Mouse (Mus musculus) adrenal gland, adult (tissue): ENCODE measurements around the gene Gm42906.
A peak's percentile ranks its signal among the peaks of the same experiment; 100 is the strongest.

ENCODE experiments used
- DNase-seq, 2 experiments: peaks; one replicate each; pipeline ENCODE4 v3.0.0; 2022 to 2023; ENCODE audit warnings: low spot score in 1 of 2; ENCODE audit not compliant: inconsistent age in 2 of 2

The Gm42906 gene

DNA sequence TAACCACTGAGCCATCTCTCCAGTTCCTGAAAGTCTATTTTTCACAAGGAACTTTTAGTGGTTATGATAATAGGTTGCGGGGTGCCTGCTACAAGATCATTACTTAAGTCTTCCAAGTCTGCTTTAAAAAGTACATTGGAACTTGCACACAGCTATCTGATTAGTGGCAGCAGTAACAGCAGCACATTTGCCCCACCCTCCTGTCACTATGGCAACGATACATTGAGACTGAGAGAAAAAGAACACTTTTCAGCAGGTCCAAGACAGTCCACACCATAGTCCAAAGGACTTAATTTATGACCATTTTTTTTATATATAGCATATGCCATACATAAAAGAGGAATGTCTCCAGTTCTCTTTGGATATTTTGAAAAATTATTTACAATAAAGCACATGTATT is 181.7 kb downstream of the Gm42906 start:
- DNase-seq: no peak

DNA sequence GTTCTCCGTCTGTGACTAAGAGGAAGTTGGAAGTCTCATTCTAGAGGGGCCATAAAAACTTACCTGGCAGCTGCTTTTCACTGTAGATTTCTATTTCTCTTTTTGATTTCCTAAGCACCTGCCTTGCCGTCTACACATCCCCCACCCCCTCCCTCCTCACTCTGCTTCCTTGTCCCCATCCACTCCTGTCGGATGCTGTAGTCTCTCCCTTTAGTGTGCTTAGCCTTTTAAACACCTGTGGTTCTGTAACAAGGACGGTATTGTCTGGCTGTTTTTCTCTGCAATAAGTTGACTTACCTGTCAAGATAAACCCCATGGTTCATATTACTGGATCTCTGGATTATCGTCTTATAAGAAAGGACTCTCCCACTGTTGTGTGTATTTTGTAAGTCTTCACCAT is 182.4 kb downstream of the Gm42906 start:
- no peak for DNase-seq

DNA sequence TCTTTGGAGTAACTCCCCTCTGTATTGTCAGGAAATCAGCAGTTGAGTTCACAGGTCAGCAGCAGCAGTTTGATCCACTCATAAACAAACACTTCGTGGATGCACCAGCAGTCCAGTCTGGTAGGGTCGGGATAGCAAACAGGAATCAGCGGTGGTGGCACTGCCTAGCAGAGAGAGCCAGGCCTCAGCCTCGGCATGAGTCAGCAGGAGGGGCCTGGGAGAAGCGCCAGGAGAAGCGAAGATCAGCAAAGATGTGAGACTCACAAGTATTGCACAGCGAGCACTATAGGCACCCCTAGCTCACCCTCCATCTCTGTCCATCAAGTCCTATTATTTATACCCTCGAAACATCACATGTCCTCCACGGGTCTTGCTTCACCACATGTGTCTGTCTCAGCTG is 189.2 kb downstream of the Gm42906 start:
- DNase-seq: no peak

DNA sequence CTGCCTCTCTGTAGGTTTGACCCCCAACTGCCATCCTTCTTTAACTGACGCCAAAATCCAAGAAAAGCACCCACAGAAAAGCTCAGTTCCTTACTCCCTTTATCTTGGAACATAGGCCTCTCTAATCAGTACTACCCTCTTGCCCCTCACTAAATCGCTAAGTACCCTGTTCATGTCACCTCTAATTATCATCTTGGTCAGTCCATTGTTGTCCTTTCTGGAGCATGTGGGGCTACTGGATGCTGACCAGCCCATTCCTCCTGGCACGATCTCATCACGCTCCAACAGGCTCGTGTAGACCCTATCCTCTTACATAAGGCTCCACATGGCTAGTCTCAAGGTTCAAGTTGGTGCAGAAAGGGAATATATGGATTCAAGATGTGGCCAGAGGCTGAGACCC is 191.6 kb downstream of the Gm42906 start:
- no peak for DNase-seq

DNA sequence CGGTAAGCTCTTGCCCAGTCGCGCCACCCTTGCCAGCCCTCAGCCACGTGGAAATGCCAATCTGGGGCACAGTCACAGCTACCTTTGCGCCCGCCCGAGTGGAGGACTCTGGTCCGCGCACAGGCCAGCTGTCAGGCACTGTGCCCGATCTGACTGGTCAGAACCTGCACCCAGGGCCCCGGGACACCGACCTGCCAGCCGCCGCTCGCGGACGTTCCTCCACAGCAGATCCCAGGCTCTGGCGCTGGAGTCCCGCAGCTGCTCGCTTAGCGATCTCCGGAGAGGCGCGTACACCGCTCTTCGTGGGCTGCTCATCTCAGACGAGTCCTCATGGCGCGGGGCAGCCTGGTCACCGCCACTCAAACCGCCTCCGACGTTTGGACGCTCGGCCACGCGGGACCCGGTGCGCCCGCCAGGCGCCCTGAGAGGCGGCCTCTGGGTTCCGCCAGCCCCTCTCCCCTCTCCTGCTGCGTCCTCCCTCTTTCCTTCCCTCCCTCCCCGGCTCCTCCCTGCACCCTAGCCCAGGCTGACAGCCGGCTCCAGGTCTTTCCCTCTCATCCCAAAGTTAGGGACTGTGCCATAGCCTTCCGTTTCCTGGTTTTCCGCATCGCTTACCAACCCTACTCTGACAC is 194.4 kb downstream of the Gm42906 start, which contains the start of gene Stard13:
Gene Stard13 (minus strand): TSS at position 437 of the 632 bp plus-strand sequence.
- DNase-seq: peak; percentile 32 to 74

DNA sequence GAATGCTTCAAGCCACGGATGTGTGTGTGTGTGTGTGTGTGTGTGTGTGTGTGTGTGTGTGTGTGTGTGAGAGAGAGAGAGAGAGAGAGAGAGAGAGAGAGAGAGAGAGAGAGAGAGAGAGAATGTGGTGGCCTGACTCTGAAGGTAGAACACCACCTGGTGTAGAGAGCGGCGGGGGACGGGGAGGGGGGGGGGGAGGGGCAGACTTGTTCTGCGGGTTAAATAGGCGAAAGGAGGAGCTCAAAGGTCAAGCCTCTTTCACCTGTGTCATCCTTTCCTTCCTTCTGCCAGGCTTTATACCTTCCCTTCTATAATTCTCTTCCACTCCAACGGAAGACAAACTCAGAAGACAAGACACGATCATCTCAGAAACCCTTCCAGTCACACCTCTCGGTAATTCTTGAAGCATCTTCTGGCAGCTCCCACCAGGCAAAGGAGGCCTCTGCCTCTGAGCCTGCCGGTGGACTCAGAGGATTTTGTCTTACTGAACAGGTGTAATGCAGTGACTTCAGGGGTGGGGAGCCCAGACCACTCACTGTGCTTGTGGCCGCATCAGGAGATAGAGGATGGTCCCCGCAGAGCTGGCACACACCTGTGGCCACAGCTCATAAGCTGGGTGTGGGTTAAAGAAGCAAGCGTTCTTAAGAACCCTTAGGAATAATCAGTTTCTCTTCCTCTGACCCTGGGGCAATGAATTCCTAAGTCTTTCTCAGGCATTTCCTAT is 195.2 kb downstream of the Gm42906 start:
- no peak for DNase-seq

DNA sequence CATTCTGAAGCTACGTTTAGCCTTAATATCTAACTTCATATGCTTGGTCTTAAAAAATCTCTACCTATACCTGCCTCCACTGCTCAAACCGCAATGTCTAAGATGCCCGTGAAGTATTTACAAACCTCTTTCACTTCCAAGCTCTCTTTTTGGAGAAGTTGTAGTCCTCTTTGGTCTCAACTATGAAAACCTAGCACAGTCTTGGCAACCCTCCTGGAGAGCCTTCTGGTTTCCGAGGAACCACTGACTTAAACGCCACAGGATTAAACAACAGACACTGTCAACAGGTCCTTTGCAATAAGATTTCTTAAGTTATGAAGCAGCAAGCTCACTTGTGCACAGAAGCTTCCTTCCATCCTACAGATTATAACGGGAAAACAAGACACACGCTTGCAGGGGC is 196.1 kb downstream of the Gm42906 start:
- DNase-seq: no peak

DNA sequence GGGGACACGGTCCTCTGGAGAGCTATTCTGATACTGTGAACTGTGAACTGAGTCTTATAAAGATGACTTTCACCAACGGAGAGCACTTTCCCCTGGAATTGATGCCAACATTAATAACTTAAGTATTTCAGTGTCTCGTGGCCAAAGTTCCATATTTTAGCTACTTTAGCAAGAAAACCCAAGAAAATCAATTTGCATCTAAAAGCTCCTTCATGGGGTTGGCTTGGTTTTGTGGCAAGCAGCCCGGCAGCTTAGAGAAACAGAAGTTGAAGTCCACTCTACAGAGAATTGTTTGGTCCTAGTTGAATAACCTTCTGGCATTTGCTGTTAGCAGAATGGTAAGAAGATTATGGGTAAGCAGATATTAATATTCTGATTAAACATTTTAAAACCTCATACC is 196.6 kb downstream of the Gm42906 start:
- DNase-seq: peak in 1 of 2 experiments; percentile 45

DNA sequence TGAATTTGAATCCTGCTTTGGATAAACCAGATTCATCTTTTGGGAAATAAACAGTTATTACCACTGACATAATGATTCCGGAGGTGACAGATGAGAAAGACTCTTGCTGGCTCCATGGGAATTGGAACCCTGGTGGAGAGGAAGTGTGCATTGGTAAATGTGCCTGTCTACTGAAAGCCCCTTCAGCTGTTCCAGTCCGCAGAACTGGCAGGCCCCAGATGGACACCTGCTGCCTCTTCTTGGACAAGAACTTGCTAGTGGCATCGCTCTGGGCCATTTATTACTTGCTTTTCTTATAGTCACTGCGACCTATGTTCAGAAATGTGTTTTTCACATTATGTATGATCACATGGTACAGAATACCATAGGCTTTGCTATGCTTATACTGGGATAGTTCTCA is 197.5 kb downstream of the Gm42906 start:
- no peak for DNase-seq

DNA sequence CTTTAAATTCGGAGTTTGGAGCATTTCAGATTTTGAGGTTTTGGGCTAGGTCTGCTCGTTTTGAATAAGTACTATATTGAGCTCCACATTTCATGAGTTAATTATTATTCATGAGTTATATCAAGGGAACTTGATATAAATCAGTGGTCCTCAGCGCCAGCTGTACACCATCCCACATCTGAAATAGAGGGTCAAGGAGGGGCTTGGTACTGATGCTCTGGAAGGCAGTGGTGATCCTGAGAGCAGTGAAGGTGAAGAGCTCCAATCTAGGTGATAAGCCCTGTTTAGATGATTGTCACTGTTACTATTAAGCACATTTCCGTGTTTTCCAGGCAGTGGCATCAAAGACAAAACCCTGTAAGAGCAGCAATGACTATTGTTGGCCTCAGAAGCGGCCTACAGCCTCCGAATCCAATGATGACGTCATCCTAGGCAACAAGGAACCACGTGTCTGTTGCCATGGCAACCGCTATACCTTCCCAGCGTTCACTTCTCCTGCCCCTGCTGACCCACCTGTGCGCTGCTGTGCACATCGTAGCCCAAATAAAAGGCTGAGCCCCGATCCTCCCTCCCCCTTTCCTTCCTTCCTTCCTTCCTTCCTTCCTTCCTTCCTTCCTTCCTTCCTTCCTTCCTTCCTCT is 199.5 kb downstream of the Gm42906 start:
- DNase-seq: no peak

DNA sequence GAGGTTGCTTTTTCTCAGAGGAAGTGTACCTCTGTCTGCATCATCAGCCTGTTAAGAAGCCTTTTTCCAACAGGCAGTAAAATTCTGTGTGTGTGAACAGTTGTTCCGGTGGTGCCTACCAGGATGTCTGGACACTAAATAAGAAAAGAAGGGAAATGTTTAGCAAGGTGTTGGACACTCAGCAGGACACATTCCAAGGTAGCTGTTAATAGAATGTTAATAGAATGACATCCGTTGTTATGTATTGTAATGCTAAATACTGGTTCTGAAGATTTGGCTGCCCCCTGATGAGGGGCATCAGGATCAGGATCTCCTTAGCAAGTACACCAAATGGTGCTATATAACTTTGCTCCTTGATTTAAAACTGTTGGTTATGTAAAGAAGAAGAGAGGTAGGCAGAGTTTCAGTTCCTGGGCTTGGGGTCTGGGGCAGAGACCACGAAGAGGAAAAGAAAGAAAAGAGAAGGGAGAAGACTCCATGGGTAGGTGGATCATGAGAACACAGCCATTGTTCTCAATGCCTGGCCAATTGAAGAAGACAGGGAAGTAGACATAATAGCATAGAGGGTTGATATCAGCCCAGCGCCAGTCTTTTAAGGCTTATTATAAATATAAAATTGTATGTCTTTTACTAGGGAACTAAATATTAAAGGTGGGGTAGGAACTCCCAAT is 204.1 kb downstream of the Gm42906 start:
- DNase-seq: no peak

DNA sequence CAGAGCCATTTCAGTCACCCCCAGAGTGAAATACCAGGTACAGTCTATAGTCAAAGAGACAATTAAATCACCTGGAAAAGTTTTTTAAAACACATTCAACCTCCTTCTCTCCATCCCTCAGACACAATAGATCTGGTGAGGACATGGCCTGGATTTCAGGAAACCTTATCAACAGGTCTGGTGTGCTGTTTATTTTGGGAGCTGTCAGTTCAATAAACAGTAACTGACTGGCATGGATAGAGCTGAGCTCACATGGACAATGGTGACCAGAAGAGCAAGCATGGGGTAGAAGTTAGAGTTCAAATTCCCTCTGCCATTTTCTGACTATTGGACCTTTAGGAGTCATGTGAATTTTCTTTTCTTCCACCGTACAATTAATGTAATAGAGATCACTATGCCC is 205.2 kb downstream of the Gm42906 start:
- no peak for DNase-seq

DNA sequence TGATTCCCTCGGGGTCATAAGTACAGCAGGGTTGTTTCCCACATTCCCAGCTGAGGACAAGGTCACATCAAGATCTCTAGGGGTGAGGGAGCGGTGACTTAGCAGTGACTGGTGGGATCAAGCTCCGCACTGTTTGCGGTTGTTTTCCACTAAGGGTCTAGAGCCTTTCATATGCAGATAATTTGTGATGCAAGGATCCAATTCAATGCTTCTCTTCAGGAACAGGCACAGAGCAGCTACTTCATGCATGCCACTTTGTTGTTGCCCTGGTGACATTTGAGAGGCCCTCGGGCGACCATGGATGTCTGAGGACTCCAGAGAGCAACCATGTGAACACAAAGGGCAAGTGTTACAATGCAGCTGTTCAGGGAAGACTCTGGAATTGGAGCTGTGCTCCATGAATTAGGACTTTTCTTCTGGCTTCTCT is 209.3 kb downstream of the Gm42906 start:
- no peak for DNase-seq

DNA sequence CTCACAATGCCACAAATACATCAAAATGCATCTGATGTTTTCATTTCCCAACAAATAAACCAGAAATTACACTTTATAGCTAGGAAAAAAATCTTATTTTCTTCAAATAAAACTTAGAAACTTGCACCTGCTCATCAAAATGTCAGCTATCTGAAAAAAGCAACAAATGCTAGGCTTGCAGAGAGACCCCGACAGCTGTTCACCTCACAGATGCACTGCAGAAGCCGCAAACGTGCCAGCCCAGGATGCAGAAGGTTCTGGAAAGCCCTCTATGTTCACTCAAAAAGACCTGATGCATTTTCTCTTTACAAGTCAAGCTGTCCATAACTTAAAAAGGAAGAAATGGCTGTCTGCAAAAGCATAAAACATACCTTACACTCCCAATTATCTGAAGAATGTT is 214.9 kb downstream of the Gm42906 start:
- no peak for DNase-seq

DNA sequence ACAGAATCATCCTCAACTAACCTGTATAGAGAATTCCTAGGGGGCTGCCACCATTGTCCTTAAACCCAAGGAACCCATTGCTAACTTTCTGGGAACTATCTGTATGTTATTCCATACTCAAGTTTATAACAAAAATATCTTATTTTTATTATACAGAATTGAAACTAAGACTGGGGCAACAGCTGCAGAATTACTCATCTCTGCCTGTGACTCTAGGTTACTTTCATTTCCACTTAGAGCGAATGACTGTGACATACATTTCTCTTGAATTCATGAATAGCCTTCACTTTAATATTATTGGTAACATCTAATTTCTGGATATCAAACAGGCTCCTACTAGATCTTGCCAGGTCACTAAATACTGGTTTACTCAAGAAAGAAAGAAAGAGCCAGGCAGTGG is 217.1 kb downstream of the Gm42906 start:
- no peak for DNase-seq

DNA sequence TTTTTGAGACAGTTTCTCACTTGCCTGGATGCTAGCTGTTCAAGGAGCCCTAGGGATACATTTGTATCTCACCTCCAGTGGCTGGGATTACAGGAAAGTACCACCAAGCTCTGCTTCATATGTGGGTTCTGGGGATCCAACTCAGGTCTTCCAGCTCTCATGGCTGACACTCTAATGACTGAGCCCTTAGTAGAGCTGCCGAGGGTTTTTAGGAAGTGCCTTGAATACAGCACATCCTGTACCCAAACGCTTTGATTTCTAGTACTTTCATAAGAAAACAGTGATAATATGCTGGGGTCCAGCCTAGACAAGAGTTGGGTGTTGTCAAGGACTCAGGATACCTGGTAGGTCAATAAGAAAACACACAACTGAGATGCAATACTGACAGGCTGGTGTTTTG is 217.9 kb downstream of the Gm42906 start:
- peak in 1 of 2 experiments; percentile 71 for DNase-seq

DNA sequence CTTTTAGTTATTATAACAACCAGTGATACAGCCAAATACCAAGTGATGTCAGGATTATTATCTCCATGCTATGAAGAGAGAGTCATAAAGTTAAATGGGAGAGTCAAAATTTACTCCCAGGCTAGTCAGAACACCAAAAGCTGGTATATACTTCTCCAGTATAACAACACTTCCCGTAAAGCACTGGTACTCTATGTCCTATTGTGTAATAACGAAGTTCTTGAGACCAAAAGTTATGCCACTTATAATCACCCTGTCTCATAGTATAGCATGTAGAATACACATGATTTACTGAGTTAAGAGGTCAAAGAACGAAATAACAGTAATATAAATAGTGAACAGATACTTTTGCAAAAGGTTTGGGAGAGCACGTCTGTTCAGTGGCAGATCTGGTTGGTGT is 222.9 kb downstream of the Gm42906 start:
- no peak for DNase-seq

DNA sequence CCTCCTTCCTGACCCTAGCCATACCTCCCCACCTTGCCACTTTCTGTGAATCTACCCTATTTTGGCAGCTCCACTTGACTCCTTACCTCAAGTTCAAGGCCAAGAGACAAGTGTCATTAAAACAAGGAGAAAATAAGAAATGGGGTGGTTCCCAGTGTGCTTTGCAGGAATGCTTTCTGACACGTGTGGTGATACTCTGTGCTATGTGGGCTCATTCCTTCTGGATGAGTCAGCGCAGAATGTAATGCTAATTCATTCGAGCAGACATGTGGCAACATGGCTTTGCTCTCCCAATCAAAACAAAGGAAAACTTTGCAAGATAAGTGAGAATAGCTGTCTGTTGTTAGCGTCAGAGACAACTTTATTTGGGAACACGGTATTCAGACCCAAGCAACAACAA is 225.0 kb downstream of the Gm42906 start:
- DNase-seq: peak in 1 of 2 experiments; percentile 49

DNA sequence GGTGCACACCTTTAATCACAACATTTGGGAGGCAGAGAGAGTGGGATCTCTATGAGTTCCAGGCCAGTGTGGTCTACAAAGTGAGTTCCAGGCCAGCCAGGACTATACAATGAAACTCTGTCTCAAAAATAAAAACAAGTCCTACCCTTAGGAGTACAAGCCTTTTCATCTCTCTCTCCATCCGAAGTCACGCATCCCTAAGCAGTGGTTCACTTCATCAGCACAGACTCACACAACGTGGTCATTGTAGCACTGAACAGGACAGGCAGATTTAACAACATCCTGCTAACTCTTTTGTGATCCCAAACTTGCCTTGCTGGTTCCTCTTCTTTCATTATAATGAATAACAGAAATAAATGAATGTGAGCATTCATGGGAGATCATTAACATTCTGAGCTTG is 226.7 kb downstream of the Gm42906 start:
- DNase-seq: no peak

DNA sequence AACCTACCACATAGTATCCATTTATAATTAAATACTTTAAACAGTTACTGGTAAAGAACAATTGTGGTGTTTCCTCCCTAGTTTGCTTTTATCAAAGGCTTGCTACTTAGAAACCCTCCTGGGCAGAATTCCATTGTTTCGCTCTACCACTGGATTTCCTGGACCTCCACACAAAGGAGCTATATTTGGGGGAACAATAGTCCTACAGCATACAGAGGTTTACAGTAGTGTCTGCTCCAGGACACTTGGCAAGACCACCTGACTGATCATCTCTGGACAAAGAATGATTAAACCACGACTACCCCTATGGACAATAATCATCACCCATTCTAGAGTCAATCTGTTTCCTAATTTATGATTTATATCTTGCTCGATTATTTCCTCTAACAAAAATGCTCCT is 228.7 kb downstream of the Gm42906 start:
- no peak for DNase-seq

DNA sequence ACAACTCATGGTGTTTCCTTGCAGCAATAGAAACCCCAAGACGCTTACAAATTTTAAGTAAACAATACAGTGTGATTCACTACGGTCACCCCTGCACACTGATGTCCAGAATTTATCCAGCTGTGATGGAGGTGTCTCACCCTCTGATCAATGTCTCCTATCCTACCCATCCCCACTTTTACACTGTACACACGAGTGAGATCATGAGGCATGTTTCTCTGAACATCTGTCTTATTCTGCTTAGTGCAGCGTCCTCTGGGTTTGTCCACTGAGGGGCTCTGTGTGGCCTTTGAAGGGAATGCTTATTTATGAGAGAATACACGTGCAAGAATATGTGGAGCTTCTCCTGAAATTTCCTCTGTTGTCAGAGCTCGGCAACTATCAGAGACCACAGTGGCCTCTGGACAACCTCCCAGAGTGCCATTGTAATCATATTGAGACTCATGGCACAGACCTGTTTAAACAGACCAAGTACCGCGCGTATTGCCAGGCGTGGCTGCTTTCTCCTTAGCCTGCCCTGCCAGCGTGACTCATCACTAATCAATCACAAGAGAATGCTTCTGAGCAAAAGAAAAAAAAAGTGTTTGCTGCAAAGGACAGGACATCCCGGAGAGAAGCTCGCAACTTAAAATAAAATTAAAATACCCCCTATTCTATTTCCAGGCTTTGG is 231.2 kb downstream of the Gm42906 start:
- DNase-seq: peak; percentile 47 to 79
